Mouse (Mus musculus): ENCODE data around the gene 4933407L21Rik.

- TF ChIP-seq POLR2A (IDR thresholded peaks at IDR 0.05; ENCODE audit: low read depth, low read length) (no peak), CTCF (conservative IDR thresholded peaks at IDR 0.05; ENCODE audit: insufficient read depth, insufficient read length, low read depth, low read length) (peak; percentile 80)
Observed at GRCm38 (mm10) chr1:85935148-85935852, 7.0 kb downstream of the 4933407L21Rik start.

Measured in kidney, adult 2 months (tissue).